Mouse (Mus musculus): ENCODE results near the gene Nrl. TPM values are rescaled to one million over a fixed set of nuclear protein-coding genes. Genes with fewer than 3 reads are reported as not detected.

Nrl gene
- polyA plus RNA-seq, 1 experiment from 2014 or later, result not detected

- WGBS, result 2% methylated on average over 10 of the region's 10 CpGs
- H3K27ac ChIP-seq, result no peak overlapping the region
- no peaks in the 10 kb centered on the region for H3K9me3 ChIP-seq
- no peak for DNase-seq (ENCODE audit: low spot score)
- H3K27me3 ChIP-seq (ENCODE audit: insufficient read depth, poor library complexity, severe bottlenecking), result no peaks in the 10 kb centered on the region
- peaks cover 9% of the 10 kb centered on the region; the same call in 1 of the 2 replicates for H3K4me1 ChIP-seq
- no peaks in the 10 kb centered on the region for H3K36me3 ChIP-seq
- 0 out of 2 replicates have a peak overlapping the region, but pooled peaks have one; percentile 9 for H3K4me3 ChIP-seq
Observed at GRCm38 (mm10) chr14:55470806-55471205, 54.0 kb downstream of the Nrl start.

DNA sequence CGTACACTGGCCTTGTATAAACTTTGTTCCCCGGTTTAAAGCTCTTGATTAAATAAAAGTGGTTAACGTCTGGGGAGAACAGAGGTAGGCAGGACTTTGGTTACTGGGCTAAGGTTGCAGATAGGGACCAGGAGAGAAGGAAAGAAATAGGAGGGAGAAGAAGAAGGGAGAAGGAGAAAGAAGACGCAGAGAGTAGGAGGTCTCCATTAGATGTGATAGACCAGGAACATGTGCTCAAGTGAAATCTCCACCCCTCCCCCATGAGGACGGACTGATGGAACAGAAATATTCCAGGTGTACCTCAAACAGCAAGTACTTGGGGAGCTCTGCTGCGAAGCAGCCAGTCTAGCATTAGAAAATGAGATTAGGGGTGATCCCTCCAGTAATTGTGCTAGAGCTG is 55.0 kb downstream of the Nrl start:
- Histone ChIP-seq H3K4me3 (no peak overlapping the region), H3K27ac (no peak overlapping the region)
- WGBS, result 79% methylated on average over 6 of the region's 6 CpGs

GRCm38 (mm10) chr14:55469041-55469440 is 55.7 kb downstream of the Nrl start:
- no peak overlapping the region for H3K27ac ChIP-seq
- 80% methylated on average over 2 of the region's 2 CpGs for WGBS
- DNase-seq (ENCODE audit: low spot score), result no peak
- H3K4me1 ChIP-seq, result peaks cover 9% of the 10 kb centered on the region; the same call in 1 of the 2 replicates
- H3K27me3 ChIP-seq (ENCODE audit: insufficient read depth, poor library complexity, severe bottlenecking), result no peaks in the 10 kb centered on the region
- H3K9me3 ChIP-seq, result no peaks in the 10 kb centered on the region
- no peaks in the 10 kb centered on the region for H3K36me3 ChIP-seq
- no peak overlapping the region for H3K4me3 ChIP-seq

More for the DNA sequence above, 55.0 kb downstream of the Nrl start:
- Histone ChIP-seq H3K36me3 (no peaks in the 10 kb centered on the region), H3K9me3 (no peaks in the 10 kb centered on the region), H3K27me3 (ENCODE audit: insufficient read depth, poor library complexity, severe bottlenecking) (no peaks in the 10 kb centered on the region), H3K4me1 (peaks cover 9% of the 10 kb centered on the region; the same call in 1 of the 2 replicates)
- DNase-seq (ENCODE audit: low spot score), result no peak

Other genes starting within 250 kb of the Nrl start
- gene Dhrs4, start 46.2 kb downstream of the Nrl start, polyA plus RNA-seq (2016; fragmentation: Nextera tagmentation; extraction: Ambion mirVana), result 62.6 and 85.5 TPM in 2 replicates
- gene Carmil3, start 34.3 kb downstream of the Nrl start, polyA plus RNA-seq (2016; fragmentation: Nextera tagmentation; extraction: Ambion mirVana), result 1.5 and 3.3 TPM in 2 replicates
- gene Cpne6, start 14.5 kb downstream of the Nrl start, polyA plus RNA-seq (2016; fragmentation: Nextera tagmentation; extraction: Ambion mirVana), result 0.36 and 0.41 TPM in 2 replicates
- gene Pck2, start 15.3 kb upstream of the Nrl start, polyA plus RNA-seq (2016; fragmentation: Nextera tagmentation; extraction: Ambion mirVana), result 31.5 and 32.5 TPM in 2 replicates
- 69.9 and 75.2 TPM in 2 replicates for gene Dcaf11, start 35.0 kb upstream of the Nrl start, polyA plus RNA-seq (2016; fragmentation: Nextera tagmentation; extraction: Ambion mirVana)
- gene A730061H03Rik, start 35.4 kb upstream of the Nrl start, polyA plus RNA-seq (2016; fragmentation: Nextera tagmentation; extraction: Ambion mirVana), result 1.3 TPM in 1 of 2 replicates, not detected in the other
- 74.6 and 136 TPM in 2 replicates for gene Fitm1, start 50.6 kb upstream of the Nrl start, polyA plus RNA-seq (2016; fragmentation: Nextera tagmentation; extraction: Ambion mirVana)
- 173 and 196 TPM in 2 replicates for gene Psme1, start 53.1 kb upstream of the Nrl start, polyA plus RNA-seq (2016; fragmentation: Nextera tagmentation; extraction: Ambion mirVana)
- 17.1 and 22.1 TPM in 2 replicates for gene Emc9, start 60.3 kb upstream of the Nrl start, polyA plus RNA-seq (2016; fragmentation: Nextera tagmentation; extraction: Ambion mirVana)
- gene Psme2, start 66.1 kb upstream of the Nrl start, polyA plus RNA-seq (2016; fragmentation: Nextera tagmentation; extraction: Ambion mirVana), result 188 and 205 TPM in 2 replicates
- 14.4 and 21.9 TPM in 2 replicates for gene Rnf31, start 66.7 kb upstream of the Nrl start, polyA plus RNA-seq (2016; fragmentation: Nextera tagmentation; extraction: Ambion mirVana)
- 5.9 and 7.4 TPM in 2 replicates for gene Irf9, start 78.6 kb upstream of the Nrl start, polyA plus RNA-seq (2016; fragmentation: Nextera tagmentation; extraction: Ambion mirVana)
- 13.7 and 17.6 TPM in 2 replicates for gene Rec8, start 93.1 kb upstream of the Nrl start, polyA plus RNA-seq (2016; fragmentation: Nextera tagmentation; extraction: Ambion mirVana)
- gene Ipo4, start 111.0 kb upstream of the Nrl start, polyA plus RNA-seq (2016; fragmentation: Nextera tagmentation; extraction: Ambion mirVana), result 103 and 108 TPM in 2 replicates
- gene Gm49378, start 112.9 kb upstream of the Nrl start, polyA plus RNA-seq (2016; fragmentation: Nextera tagmentation; extraction: Ambion mirVana), result 2.3 and 3.1 TPM in 2 replicates
- gene Tm9sf1, start 118.8 kb upstream of the Nrl start, polyA plus RNA-seq (2016; fragmentation: Nextera tagmentation; extraction: Ambion mirVana), result 91.6 and 96.4 TPM in 2 replicates
- 0.27 and 0.57 TPM in 2 replicates for gene Tssk4, start 125.2 kb upstream of the Nrl start, polyA plus RNA-seq (2016; fragmentation: Nextera tagmentation; extraction: Ambion mirVana)
- gene Mdp1, start 135.5 kb upstream of the Nrl start, polyA plus RNA-seq (2016; fragmentation: Nextera tagmentation; extraction: Ambion mirVana), result 71.6 and 79.7 TPM in 2 replicates
- 50.8 and 58.8 TPM in 2 replicates for gene Gmpr2, start 147.0 kb upstream of the Nrl start, polyA plus RNA-seq (2016; fragmentation: Nextera tagmentation; extraction: Ambion mirVana)
- gene Nedd8, start 147.1 kb upstream of the Nrl start, polyA plus RNA-seq (2016; fragmentation: Nextera tagmentation; extraction: Ambion mirVana), result 543 and 573 TPM in 2 replicates
- 44.4 and 50.4 TPM in 2 replicates for gene Tinf2, start 156.8 kb upstream of the Nrl start, polyA plus RNA-seq (2016; fragmentation: Nextera tagmentation; extraction: Ambion mirVana)
- 0.46 and 1.6 TPM in 2 replicates for gene Tgm1, start 188.9 kb upstream of the Nrl start, polyA plus RNA-seq (2016; fragmentation: Nextera tagmentation; extraction: Ambion mirVana)
- 25.1 and 29.4 TPM in 2 replicates for gene Rabggta, start 197.3 kb upstream of the Nrl start, polyA plus RNA-seq (2016; fragmentation: Nextera tagmentation; extraction: Ambion mirVana)
- gene Dhrs1, start 220.7 kb upstream of the Nrl start, polyA plus RNA-seq (2016; fragmentation: Nextera tagmentation; extraction: Ambion mirVana), result 59.7 and 60.5 TPM in 2 replicates
- 33.2 and 49.1 TPM in 2 replicates for gene Nop9, start 220.7 kb upstream of the Nrl start, polyA plus RNA-seq (2016; fragmentation: Nextera tagmentation; extraction: Ambion mirVana)
- gene Cideb, start 233.5 kb upstream of the Nrl start, polyA plus RNA-seq (2016; fragmentation: Nextera tagmentation; extraction: Ambion mirVana), result 1.4 and 2.0 TPM in 2 replicates
- gene Ltb4r2, start 236.4 kb upstream of the Nrl start, polyA plus RNA-seq (2016; fragmentation: Nextera tagmentation; extraction: Ambion mirVana), result 0.44 and 1.1 TPM in 2 replicates
- gene Ltb4r1, start 241.0 kb upstream of the Nrl start, polyA plus RNA-seq (2016; fragmentation: Nextera tagmentation; extraction: Ambion mirVana), result 0.53 and 0.79 TPM in 2 replicates

Measured in heart, embryonic 10.5 days (tissue).